Mouse (Mus musculus) myocyte (in vitro differentiated cells): ENCODE measurements at regions not wholly inside any gene's neighbourhood (a gene's known extent, or its start where the extent isn't known, plus 50 kb on each side); places are given as distances from the start of the nearest gene placed in this dataset.

ENCODE experiments used
- MYOD1 ChIP-seq, 3 experiments: IDR thresholded peaks; one replicate each; pipeline ENCODE4 v1.6.1; 2011; ENCODE audit warnings: control low read depth in 2 of 3, low read depth in 2 of 3, mild to moderate bottlenecking in 2 of 3, moderate library complexity in 1 of 3; ENCODE audit not compliant: insufficient read length in 2 of 3, control insufficient read depth in 1 of 3
- POLR2A ChIP-seq: IDR thresholded peaks from one replicate; pipeline ENCODE4 v1.6.1; 2011; ENCODE audit warnings: low read depth, mild to moderate bottlenecking, control low read depth, moderate library complexity; ENCODE audit not compliant: insufficient read length
- POLR2AphosphoS2 ChIP-seq: IDR thresholded peaks from one replicate; pipeline ENCODE4 v1.6.1; 2011; ENCODE audit warnings: low read depth, control low read depth; ENCODE audit not compliant: insufficient read length
- USF1 ChIP-seq: IDR thresholded peaks from one replicate; pipeline ENCODE4 v1.6.1; 2011; ENCODE audit warnings: low read depth, mild to moderate bottlenecking, control low read depth, moderate library complexity

DNA sequence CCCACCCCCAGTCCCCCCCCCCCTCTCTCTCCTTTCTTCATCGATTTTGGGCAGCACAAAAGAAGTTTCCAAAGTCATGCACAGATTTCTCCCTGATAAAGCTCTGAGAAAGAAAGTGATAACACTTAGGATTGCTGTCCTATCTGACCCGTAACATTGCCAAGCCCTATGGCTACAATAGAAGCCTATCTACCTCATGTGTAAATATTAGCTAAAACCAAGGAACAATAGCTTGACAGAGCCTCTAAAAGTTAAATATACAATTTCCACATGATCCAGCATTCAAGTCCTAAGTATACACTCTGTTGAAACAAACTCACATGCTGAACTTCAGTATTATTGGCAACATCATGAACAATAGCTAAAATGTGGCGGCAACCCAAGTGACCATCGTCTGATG is 864.9 kb downstream of the Efnb2 start:
- TF ChIP-seq POLR2AphosphoS2 = no peak
- no peak for TF ChIP-seq POLR2A
- TF ChIP-seq MYOD1 (IDR thresholded peaks at IDR 0.05; ENCODE audit: control insufficient read depth in 1 of 3, insufficient read length in 2 of 3, low read depth in 2 of 3) = no peak
- TF ChIP-seq USF1 = no peak
